Mouse (Mus musculus) ES-Bruce4 (cell line): ENCODE data around the gene Alox5ap. TPM values are rescaled to one million over a fixed set of nuclear protein-coding genes. Genes with fewer than 3 reads are reported as not detected.
A peak's percentile ranks its signal among the peaks of the same experiment; 100 is the strongest.

ENCODE experiments used
- H3K27ac ChIP-seq: 2 replicates; pipeline ENCODE4 v1.5.1; 2012; ENCODE audit warnings: low read length, inconsistent platforms; ENCODE audit not compliant: insufficient read depth
- H3K27me3 ChIP-seq: 2 replicates; pipeline ENCODE4 v1.6.1; 2012; ENCODE audit warnings: mild to moderate bottlenecking, low read length, inconsistent platforms; ENCODE audit not compliant: control insufficient read depth, poor library complexity, insufficient read depth, severe bottlenecking
- H3K36me3 ChIP-seq: 2 replicates; pipeline ENCODE4 v1.6.1; 2012; ENCODE audit warnings: inconsistent platforms, mild to moderate bottlenecking, low read length, moderate library complexity; ENCODE audit not compliant: control insufficient read depth, poor library complexity, insufficient read depth, severe bottlenecking
- H3K4me1 ChIP-seq: one replicate; pipeline ENCODE4 v1.8.1; 2011; ENCODE audit warnings: low read length; ENCODE audit not compliant: control insufficient read depth, insufficient read depth
- H3K4me3 ChIP-seq: 2 replicates; pipeline ENCODE4 v1.5.1; 2011; ENCODE audit warnings: low read depth, mild to moderate bottlenecking, low read length
- H3K9ac ChIP-seq: 2 replicates; pipeline ENCODE4 v1.6.1; 2012; ENCODE audit warnings: low read depth, mild to moderate bottlenecking, inconsistent platforms; ENCODE audit not compliant: poor library complexity, severe bottlenecking
- H3K9me3 ChIP-seq: replicated peaks from 2 replicates; pipeline ENCODE4 v1.6.1; 2012; ENCODE audit warnings: mild to moderate bottlenecking, low read length, inconsistent platforms; ENCODE audit not compliant: control insufficient read depth, poor library complexity, insufficient read depth, severe bottlenecking
- CTCF ChIP-seq: IDR thresholded peaks from one replicate; pipeline ENCODE4 v1.8.1; 2011; ENCODE audit warnings: low read depth, low read length
- EP300 ChIP-seq: IDR thresholded peaks from 2 replicates; pipeline ENCODE4 v1.6.1; 2011; ENCODE audit warnings: low read depth, low read length; ENCODE audit not compliant: insufficient read depth
- POLR2A ChIP-seq: IDR thresholded peaks from one replicate; pipeline ENCODE4 v1.8.1; 2011; ENCODE audit warnings: low read length; ENCODE audit not compliant: insufficient read depth
- polyA plus RNA-seq: library from polyadenylated mRNA; stranded (reverse); fragments of >200 nt; gene quantifications from 2 replicates; pipeline ENCODE4 v1.2.4, GENCODE M21; 2011; ENCODE audit warnings: low read depth; ENCODE audit not compliant: missing spikeins, insufficient read depth, insufficient read length

The Alox5ap gene
- polyA plus RNA-seq, 1 experiment, result 1.2 TPM

DNA sequence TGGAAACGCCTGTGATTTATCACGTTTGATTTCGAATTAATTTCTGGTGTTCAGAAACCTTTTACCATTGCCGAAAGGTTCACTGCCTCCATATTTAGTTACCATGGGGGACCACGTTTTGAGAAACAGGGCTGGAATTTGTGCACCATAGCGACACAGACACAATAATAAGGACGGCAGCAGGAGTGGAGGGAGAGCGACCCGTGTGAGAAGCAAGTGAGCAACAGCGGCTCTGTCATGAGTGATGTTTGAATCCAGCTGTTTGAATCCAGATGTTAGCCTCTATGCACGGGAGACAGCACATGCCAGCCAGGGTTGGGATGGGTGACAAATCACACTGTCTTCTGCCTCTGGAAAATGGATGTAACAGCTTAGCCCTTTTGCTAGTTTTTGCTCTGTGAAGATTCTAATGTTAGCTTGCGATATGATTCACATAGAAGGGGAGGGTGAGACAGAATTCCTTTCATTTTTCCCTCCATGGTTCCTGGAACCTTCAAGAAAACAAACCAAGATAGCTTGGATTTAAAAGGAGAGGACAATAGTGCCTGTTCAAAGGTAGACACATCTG lies 50.0 kb downstream of the Alox5ap start:
- H3K4me1 ChIP-seq, result no peaks in the 10 kb centered on the region
- H3K36me3 ChIP-seq, result no peaks in the 10 kb centered on the region
- peaks cover 3% of the 10 kb centered on the region; the same call in 1 of the 2 replicates for H3K9me3 ChIP-seq
- TF ChIP-seq POLR2A (no peak), CTCF (no peak), EP300 (no peak)
- H3K27me3 ChIP-seq, result no peaks in the 10 kb centered on the region
- H3K9ac ChIP-seq, result no peak overlapping the region
- H3K27ac ChIP-seq, result no peak overlapping the region
- H3K4me3 ChIP-seq, result no peak overlapping the region

DNA sequence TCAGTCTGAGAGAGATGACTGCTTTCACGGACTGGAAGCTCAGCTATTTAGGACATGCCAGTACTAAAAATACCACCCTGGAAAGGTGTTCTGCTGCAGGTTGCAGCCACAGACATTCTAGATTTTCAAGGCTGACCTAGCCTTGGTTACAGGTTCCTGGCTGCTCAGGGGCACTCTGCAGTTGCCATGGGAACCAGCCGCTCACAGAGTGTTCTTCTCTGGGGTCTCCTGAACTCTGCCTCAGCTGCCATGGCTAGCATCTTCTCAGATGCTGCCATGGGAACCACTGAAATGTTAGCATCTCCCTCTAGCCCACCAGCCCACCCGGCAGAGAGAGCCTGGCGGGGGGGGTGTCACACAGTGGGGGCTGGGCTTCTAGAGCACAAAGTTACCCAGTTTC lies 52.4 kb downstream of the Alox5ap start:
- H3K27me3 ChIP-seq, result no peaks in the 10 kb centered on the region
- peaks cover 7% of the 10 kb centered on the region for H3K4me1 ChIP-seq
- H3K36me3 ChIP-seq, result no peaks in the 10 kb centered on the region
- H3K4me3 ChIP-seq, result no peak overlapping the region
- no peak overlapping the region for H3K9ac ChIP-seq
- no peak overlapping the region for H3K27ac ChIP-seq
- TF ChIP-seq POLR2A (no peak), CTCF (no peak)
- peaks cover 3% of the 10 kb centered on the region; the same call in 1 of the 2 replicates for H3K9me3 ChIP-seq

DNA sequence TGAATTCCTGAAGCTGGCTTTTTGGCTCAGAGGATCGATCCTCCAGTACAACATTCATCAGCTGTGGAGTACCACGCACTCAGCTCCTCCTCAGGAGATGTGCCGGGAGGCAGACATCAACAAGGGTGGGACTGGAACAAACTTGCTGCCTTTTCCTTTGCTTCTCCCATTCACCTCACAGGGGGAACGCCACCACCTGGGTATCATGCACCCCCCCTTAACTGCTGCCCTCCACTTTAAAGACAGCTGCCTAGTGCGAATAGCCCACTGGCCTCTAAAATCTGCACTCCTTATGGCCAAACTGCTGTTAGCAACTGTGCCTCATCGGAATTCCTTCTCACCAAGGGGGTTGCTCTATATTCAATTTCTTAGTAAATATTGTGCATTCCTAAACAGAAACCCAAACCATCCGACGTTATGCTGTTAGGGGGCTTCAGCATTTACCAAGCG lies 55.3 kb downstream of the Alox5ap start:
- peaks cover 8% of the 10 kb centered on the region for H3K4me1 ChIP-seq
- H3K9ac ChIP-seq, result no peak overlapping the region
- TF ChIP-seq CTCF, result no peak
- TF ChIP-seq POLR2A, result no peak
- TF ChIP-seq EP300, result no peak
- no peaks in the 10 kb centered on the region for H3K36me3 ChIP-seq
- H3K4me3 ChIP-seq, result no peak overlapping the region
- peaks cover 3% of the 10 kb centered on the region; the same call in 1 of the 2 replicates for H3K9me3 ChIP-seq
- H3K27me3 ChIP-seq, result no peaks in the 10 kb centered on the region
- no peak overlapping the region for H3K27ac ChIP-seq

DNA sequence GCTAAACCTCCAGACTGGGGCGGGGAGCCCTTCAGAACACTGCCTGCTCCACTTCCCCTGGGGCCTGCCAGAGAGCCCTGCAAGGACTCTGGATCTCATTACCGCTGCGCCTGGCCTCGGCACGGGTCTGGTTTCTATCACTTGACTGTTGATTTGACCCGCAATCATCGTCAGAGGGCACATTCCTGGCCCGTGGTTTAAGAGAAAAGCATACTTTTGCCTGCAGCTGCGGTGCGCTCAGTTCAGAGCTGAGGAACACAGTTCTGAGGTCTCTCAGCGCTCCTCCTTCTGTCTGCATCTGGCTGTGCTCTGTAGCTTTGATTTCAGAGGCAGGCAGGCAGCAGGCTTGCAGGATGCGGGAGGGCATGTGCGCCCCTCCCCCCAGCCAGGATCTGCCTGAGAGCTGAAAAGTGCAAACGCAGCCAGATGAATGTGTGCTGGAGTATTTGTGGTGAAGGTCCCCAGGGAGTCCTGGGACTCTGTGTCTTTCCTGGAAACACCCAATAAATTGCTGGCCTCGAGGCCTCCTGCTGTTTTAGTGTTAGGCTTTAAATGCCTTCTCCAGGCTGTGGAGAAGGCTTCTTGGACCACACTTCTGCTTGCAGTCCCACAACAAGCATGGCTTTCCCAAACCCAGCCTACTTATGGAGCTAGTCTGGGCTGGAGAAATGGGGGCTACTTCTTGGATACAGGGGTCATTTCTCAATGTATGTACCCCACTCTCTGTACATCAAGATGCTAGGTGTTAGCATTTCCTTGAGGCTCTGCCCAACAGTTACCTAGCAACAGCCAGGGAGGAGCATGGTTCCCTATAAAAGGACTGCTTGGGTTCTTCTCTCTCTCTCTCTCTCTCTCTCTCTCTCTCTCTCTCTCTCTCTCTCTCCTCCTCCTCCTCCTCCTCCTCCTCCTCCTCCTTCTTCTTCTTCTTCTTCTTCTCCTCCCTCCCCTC lies 56.2 kb downstream of the Alox5ap start:
- H3K9me3 ChIP-seq, result no peaks in the 10 kb centered on the region
- TF ChIP-seq CTCF, result no peak
- TF ChIP-seq EP300, result no peak
- TF ChIP-seq POLR2A, result no peak
- H3K4me1 ChIP-seq, result peaks cover 8% of the 10 kb centered on the region
- 0 out of 2 replicates have a peak overlapping the region, but pooled peaks have one; percentile 13 for H3K9ac ChIP-seq
- peak overlapping the region; percentile 14 for H3K4me3 ChIP-seq
- no peaks in the 10 kb centered on the region for H3K36me3 ChIP-seq
- no peaks in the 10 kb centered on the region for H3K27me3 ChIP-seq
- no peak overlapping the region for H3K27ac ChIP-seq

DNA sequence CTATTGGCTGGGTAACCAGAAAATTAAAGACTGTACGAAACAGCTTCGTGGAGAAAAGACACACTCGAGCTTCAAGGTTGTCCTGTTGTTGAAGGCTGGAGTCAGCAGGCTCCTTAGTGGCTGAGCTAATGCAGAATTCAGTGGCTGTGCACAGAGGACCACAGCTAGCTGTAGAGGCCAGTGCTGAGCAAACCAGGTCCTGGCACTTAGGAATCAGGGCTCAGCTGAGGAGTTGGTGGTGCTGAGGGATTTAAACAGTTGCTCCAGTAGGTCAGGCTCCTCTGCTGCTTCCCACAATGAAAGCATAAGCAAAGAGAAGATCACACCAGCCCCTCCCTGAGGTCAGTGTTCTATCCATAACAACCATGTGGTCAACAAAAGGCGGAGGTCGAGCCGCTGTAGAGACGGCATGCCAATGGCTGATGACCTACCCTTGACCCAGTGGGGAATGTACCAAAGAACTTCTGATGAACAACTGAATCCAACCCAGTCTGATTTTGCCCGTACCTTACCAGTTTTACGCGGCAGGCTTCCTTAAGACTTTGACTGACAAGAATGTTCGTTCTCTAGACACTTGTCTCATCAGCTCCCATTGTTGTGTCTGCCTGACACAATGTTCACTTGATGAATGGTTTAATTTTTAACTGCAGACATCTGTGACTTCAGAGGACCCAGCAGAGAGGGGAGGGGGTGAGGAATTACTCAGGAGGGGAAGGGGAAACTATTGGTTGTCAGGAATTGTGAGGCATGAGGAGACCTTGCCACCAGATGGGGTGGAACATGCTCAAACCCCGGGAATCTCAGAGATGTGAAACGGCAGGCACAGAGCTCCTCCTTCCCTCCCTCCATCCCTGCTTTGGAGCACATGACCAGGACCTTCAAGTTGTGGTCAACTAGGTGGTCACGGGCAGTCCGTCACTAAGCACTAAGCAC lies 57.6 kb downstream of the Alox5ap start:
- no peak for TF ChIP-seq CTCF
- TF ChIP-seq POLR2A, result no peak
- no peak for TF ChIP-seq EP300
- Histone ChIP-seq H3K27me3 (no peaks in the 10 kb centered on the region), H3K4me3 (no peak overlapping the region), H3K27ac (no peak overlapping the region), H3K36me3 (no peaks in the 10 kb centered on the region), H3K4me1 (peaks cover 8% of the 10 kb centered on the region), H3K9ac (no peak overlapping the region), H3K9me3 (no peaks in the 10 kb centered on the region)
